Mouse (Mus musculus) limb, embryonic 14.5 days (tissue): ENCODE data around the gene Fgfr2. TPM values are rescaled to one million over a fixed set of nuclear protein-coding genes. Genes with fewer than 3 reads are reported as not detected.
A peak's percentile ranks its signal among the peaks of the same experiment; 100 is the strongest.

Experiments used
- ATAC-seq: fragments of 200-750 bp; cut with Nextera tagmentation; 2 replicates; pipeline ENCODE4 v1.8.0; 2017; ENCODE audit warnings: low read depth, moderate number of reproducible peaks, moderate TSS enrichment; ENCODE audit not compliant: low FRiP score
- DNase-seq: peaks from one replicate; pipeline ENCODE4 v3.0.0-alpha.2; 2015; ENCODE audit warnings: low spot score
- H3K27ac ChIP-seq: fragments of 300-500 bp; sonication (generic); replicated peaks from 2 replicates; pipeline ENCODE4 v1.5.1; 2014; ENCODE audit warnings: low read depth, mild to moderate bottlenecking, low read length, moderate library complexity, mixed read lengths
- H3K27me3 ChIP-seq: fragments of 300-500 bp; sonication (generic); 2 replicates; pipeline ENCODE4 v1.6.1; 2014; ENCODE audit warnings: low read length, mixed read lengths; ENCODE audit not compliant: control insufficient read depth, insufficient read depth
- H3K36me3 ChIP-seq: fragments of 300-500 bp; sonication (generic); 2 replicates; pipeline ENCODE4 v1.6.1; 2014; ENCODE audit warnings: mild to moderate bottlenecking, low read length, moderate library complexity, mixed read lengths; ENCODE audit not compliant: control insufficient read depth, insufficient read depth
- H3K4me1 ChIP-seq: fragments of 300-500 bp; sonication (generic); 2 replicates; pipeline ENCODE4 v1.6.1; 2014; ENCODE audit warnings: antibody characterized with exemption, low read length, mixed read lengths; ENCODE audit not compliant: control insufficient read depth, insufficient read depth
- H3K4me2 ChIP-seq: fragments of 300-500 bp; sonication (generic); replicated peaks from 2 replicates; pipeline ENCODE4 v1.6.1; 2014; ENCODE audit warnings: low read depth, mild to moderate bottlenecking, low read length, moderate library complexity; ENCODE audit not compliant: severe bottlenecking
- H3K4me3 ChIP-seq: fragments of 300-500 bp; sonication (generic); replicated peaks from 2 replicates; pipeline ENCODE4 v1.5.1; 2014; ENCODE audit warnings: low read length
- H3K9ac ChIP-seq: fragments of 300-500 bp; sonication (generic); 2 replicates; pipeline ENCODE4 v1.6.1; 2014; ENCODE audit warnings: mild to moderate bottlenecking, low read depth, low read length, moderate library complexity; ENCODE audit not compliant: severe bottlenecking
- H3K9me3 ChIP-seq: fragments of 300-500 bp; sonication (generic); 2 replicates; pipeline ENCODE4 v1.6.1; 2016; ENCODE audit warnings: low read length; ENCODE audit not compliant: control insufficient read depth
- POLR2A ChIP-seq: fragments of 200-500 bp; IDR thresholded peaks from 2 replicates; pipeline ENCODE4 v1.8.0; 2012; ENCODE audit warnings: inconsistent platforms, mild to moderate bottlenecking, moderate library complexity, borderline replicate concordance; ENCODE audit not compliant: insufficient read depth, insufficient read length; ENCODE audit errors: extremely low read depth
- WGBS: fragments of 180-500 bp; shearing (Covaris S2); extraction: QIAGEN DNeasy Blood & Tissue Kit; methylation state at CpG from one replicate; pipeline ENCODE4 v1.1.7; 2014; 5-methylcytosine and 5-hydroxymethylcytosine counted together
- polyA plus RNA-seq, 2 experiments: library from polyadenylated mRNA; depleted of rRNA in 1 of 2; stranded (reverse) in 1 of 2; unstranded in 1 of 2; fragments of >200 nt; fragmentation: Nextera tagmentation in 1 of 2; extraction: Ambion mirVana in 1 of 2; gene quantifications; 2 replicates each; pipeline versions ENCODE4 v1.2.1 to v1.2.3; 2012 to 2014

Fgfr2 gene
- polyA plus RNA-seq, 2 experiments = 131 to 133 TPM

GRCm38 (mm10) chr7:131370648-131371469 lies 1752.3 kb downstream of the Fgfr2 start, which contains the start of gene Pstk:
Gene Pstk (plus strand): TSS chr7:131371141.
- Histone ChIP-seq H3K4me2 (peak within 1 kb of the TSS; percentile 69), H3K36me3 (peaks cover 8% of the 10 kb centered on the region), H3K9ac (peak within 1 kb of the TSS; percentile 90), H3K4me3 (peak within 1 kb of the TSS; percentile 77), H3K4me1 (peaks cover 10% of the 10 kb centered on the region; the same call in 1 of the 2 replicates), H3K9me3 (no peaks in the 10 kb centered on the region), H3K27ac (peak within 1 kb of the TSS; percentile 90), H3K27me3 (no peaks in the 10 kb centered on the region)
- ATAC-seq = peak; percentile 93
- 4% methylated on average over 46 of the region's 47 CpGs for WGBS
- DNase-seq = peak; percentile 79
- peak; percentile 72; the same call in 1 of the 2 replicates for TF ChIP-seq POLR2A

GRCm38 (mm10) chr7:131364131-131364530 lies 1759.0 kb downstream of the Fgfr2 start:
- Histone ChIP-seq H3K27ac (no peak overlapping the region), H3K4me1 (peaks cover 7% of the 10 kb centered on the region), H3K9me3 (no peaks in the 10 kb centered on the region), H3K9ac (no peak overlapping the region), H3K36me3 (peaks cover 8% of the 10 kb centered on the region; the same call in 1 of the 2 replicates), H3K4me3 (no peak overlapping the region), H3K4me2 (no peak overlapping the region), H3K27me3 (no peaks in the 10 kb centered on the region)
- ATAC-seq (no peak), DNase-seq (no peak)
- no peak for TF ChIP-seq POLR2A
- 93% methylated on average over 8 of the region's 8 CpGs for WGBS

DNA sequence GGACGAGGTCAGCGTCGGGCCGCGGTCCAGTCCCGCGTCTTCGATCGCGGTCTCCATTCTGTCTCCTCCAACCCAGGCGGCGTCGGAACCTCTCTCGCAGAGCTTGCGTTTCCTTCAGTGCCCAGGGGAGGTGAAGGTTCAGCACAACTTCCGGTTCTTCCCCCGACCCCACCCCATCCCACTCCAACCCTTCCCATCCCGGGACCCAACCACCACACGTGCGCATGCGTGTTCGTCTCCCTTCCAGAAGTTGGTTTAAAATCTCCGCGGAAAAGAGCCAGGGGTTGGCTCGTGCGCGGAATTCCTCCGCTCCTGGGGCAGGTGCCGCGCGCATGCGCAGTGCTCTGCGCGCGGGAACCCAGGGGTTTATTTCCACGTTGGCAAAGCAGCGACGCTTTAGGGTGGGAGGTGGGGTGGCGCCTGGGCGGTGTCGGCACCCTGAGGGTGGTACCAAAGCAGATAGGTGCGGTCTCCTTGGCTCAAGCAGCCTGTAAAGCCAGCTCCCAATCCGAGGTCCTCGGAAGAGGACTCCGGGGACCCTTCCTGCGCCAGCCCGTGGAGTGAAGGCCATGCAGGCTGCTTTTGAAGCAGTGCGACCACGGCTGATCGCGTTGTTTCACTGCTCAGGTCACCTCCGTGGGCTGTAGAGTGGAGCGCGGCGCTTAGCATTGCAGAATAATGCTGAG lies 1760.4 kb downstream of the Fgfr2 start, which contains the start of gene 2310057M21Rik:
Gene 2310057M21Rik, minus strand, starts transcription at position 145 of the 686 bp plus-strand sequence.
- Histone ChIP-seq H3K9me3 (no peaks in the 10 kb centered on the region), H3K4me3 (peak within 1 kb of the TSS; percentile 97), H3K36me3 (peaks cover 22% of the 10 kb centered on the region), H3K27ac (peak within 1 kb of the TSS; percentile 83), H3K9ac (peak within 1 kb of the TSS; percentile 89), H3K4me1 (peaks cover 7% of the 10 kb centered on the region), H3K27me3 (no peaks in the 10 kb centered on the region), H3K4me2 (peak within 1 kb of the TSS; percentile 72)
- ATAC-seq (peak; percentile 98), DNase-seq (peak; percentile 99)
- TF ChIP-seq POLR2A = peak; percentile 60; the same call in 1 of the 2 replicates
- under 1% methylated on average over 55 of the region's 55 CpGs for WGBS

DNA sequence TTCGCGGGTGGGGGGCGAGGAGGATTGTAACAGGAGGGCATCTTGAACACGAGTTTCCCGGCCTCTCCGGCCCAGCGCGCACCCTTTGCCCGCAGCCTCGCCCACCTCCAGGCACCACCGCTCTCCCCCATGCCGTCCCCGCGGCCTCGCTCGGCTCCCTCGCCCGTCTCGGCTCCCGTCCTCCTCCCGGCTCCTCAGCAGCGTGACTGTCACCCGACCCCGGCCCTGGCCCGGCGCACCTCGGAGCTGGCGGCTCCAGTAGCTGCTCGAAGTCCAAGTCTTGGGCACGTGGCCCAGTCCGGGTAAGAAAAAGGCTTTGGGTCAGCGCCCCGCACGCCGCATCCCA lies 1760.9 kb downstream of the Fgfr2 start:
- 1% methylated on average over 31 of the region's 35 CpGs for WGBS
- peaks cover 27% of the 10 kb centered on the region for H3K36me3 ChIP-seq
- H3K9me3 ChIP-seq = no peaks in the 10 kb centered on the region
- H3K27ac ChIP-seq = peak overlapping the region; percentile 83
- peak overlapping the region; percentile 72 for H3K4me2 ChIP-seq
- peak overlapping the region; percentile 97 for H3K4me3 ChIP-seq
- H3K9ac ChIP-seq = peak overlapping the region; percentile 89
- peaks cover 7% of the 10 kb centered on the region for H3K4me1 ChIP-seq
- DNase-seq (no peak), ATAC-seq (peak; percentile 76)
- H3K27me3 ChIP-seq = no peaks in the 10 kb centered on the region
- no peak for TF ChIP-seq POLR2A

DNA sequence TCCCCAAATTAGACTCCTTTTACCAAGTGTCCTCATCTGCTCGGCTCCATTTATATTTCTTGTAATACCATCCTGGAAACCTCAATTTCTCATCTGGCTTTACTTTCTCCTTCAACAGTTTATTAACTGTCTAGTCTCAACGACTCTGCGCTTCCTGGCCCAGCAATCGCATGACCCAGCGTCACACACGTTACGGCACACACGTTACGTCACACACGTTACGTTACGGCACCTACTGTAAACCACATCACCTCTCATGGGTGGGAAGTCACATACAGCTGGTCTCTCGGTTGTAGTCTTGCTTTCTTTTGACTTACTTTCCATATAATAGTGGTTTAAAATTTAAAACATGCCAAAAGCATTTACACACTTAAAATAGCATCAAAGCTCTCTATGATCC lies 1767.0 kb downstream of the Fgfr2 start:
- H3K9ac ChIP-seq = no peak overlapping the region
- H3K27ac ChIP-seq = no peak overlapping the region
- no peak for DNase-seq
- H3K4me1 ChIP-seq = no peaks in the 10 kb centered on the region; the same call in 1 of the 2 replicates
- H3K4me3 ChIP-seq = no peak overlapping the region
- WGBS = 96% methylated on average over 13 of the region's 13 CpGs
- no peak for ATAC-seq
- TF ChIP-seq POLR2A = no peak
- no peak overlapping the region for H3K4me2 ChIP-seq
- peaks cover 76% of the 10 kb centered on the region for H3K36me3 ChIP-seq
- no peaks in the 10 kb centered on the region for H3K27me3 ChIP-seq
- H3K9me3 ChIP-seq = no peaks in the 10 kb centered on the region
